Mouse (Mus musculus) layer of hippocampus, postnatal 14 days (tissue): ENCODE data around the gene Rce1. TPM values are rescaled to one million over a fixed set of nuclear protein-coding genes. Genes with fewer than 3 reads are reported as not detected.
"Not testable (repeated sequence)": the region's sequence is repeated elsewhere in the genome, so short reads cannot be mapped to it uniquely, and the experiment has no call there.

ENCODE experiments used
- DNase-seq, 2 experiments: peaks; one replicate each; pipeline ENCODE4 v3.0.0; 2021 to 2022; ENCODE audit warnings: low spot score in 2 of 2, mixed read lengths in 1 of 2
- total RNA-seq, 2 experiments: library from RNA; stranded (reverse); gene quantifications; 2 replicates each; pipeline ENCODE4 v1.2.3; 2021

Rce1 gene
- total RNA-seq, 2 experiments from 2014 or later, result 16.7 to 18.2 TPM

DNA sequence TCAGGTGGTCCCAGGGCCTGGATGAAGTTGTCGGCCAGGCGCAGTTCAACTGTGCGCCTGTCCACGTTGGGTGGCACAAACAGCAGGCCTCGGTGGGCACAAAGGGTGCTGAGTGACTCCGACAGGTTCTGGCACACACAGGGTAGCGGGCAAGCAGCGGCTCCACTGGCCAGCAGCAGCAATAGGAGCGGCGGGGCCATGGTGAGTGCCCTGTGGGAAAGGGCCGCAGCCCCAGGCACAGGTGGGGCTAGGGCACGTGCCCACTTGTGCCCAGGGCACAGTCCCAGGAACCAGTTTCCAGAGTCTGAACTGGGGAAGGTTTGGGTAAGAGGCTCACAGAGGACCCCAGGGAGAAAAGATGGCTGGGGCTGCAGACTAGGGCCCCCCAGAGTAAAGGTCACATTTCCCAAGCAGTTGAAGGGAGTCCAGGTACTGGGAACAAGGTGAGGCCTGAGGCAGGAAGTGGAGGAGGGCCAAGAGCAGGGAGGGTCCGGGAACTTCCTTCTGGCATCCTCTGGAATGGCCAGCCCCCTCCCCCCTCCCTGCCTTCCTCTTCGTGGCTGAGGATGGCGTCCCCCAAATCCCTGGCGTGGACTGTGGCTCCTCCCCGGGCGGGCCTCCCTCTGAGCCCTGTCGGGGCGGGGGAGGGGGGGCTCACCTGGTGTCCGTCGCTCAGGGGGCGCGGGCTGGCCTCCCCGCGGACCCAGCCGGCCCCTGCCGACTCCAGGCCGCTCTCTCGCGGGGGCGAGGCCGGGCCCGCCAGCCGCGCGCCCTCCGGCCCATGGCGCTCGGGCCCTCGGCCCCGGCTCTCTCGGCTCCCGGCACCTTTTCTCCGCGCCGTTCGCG is 10.9 kb downstream of the Rce1 start:
- DNase-seq, result no peak

GRCm38 (mm10) chr19:4613464-4614304 is 11.8 kb downstream of the Rce1 start:
- DNase-seq, result no peak

GRCm38 (mm10) chr19:4612181-4612961 is 13.1 kb downstream of the Rce1 start:
- DNase-seq, result no peak

DNA sequence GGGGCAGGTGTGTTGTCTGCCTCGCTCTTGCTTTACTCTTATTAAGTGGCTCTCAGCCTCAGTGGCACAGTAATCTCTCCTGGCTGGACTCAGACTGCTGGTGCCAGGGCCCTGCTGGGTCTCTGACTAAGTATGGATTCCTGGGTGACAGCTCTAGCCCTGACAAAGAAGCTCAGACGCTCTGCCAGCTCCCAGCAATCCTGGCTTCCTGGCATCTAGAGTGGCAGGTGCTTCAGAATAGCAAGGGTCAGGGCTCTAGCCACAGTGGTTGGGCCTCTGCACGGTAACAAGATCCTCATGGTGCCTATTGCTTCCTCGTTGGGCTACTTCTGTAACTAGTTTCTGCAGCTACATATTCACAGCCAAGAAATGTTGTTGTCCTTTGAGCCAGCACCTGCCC is 15.3 kb downstream of the Rce1 start:
- no peak for DNase-seq

- DNase-seq, result no peak
Observed at GRCm38 (mm10) chr19:4608511-4608910, 16.9 kb downstream of the Rce1 start.

- no peak for DNase-seq
Observed at GRCm38 (mm10) chr19:4607406-4607805, 18.0 kb downstream of the Rce1 start.

- no peak for DNase-seq
Observed at GRCm38 (mm10) chr19:4605654-4606053, 19.8 kb downstream of the Rce1 start.

- DNase-seq, result no peak
Observed at GRCm38 (mm10) chr19:4603801-4604723, 21.4 kb downstream of the Rce1 start.

- DNase-seq, result no peak
Observed at GRCm38 (mm10) chr19:4602459-4602858, 23.0 kb downstream of the Rce1 start.

DNA sequence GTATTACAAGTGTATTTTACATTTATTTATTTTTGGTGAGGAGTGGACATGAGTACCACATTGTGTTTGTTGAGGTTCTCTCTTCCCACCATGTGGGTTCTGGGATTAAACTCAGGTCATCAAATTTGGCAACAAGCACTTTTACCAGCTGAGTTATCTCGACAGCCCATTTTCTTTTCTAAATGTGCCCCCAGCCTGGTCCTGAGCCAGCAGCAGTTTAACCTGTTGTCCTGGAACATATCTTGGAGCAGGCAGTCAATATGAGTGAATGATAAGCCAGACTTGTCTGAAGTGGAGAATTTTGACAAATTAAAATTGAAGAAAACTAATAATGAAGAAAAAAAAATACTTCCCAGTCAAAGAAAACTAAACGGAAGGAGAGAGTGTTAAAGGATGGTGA is 29.4 kb downstream of the Rce1 start:
- DNase-seq, result no peak

DNA sequence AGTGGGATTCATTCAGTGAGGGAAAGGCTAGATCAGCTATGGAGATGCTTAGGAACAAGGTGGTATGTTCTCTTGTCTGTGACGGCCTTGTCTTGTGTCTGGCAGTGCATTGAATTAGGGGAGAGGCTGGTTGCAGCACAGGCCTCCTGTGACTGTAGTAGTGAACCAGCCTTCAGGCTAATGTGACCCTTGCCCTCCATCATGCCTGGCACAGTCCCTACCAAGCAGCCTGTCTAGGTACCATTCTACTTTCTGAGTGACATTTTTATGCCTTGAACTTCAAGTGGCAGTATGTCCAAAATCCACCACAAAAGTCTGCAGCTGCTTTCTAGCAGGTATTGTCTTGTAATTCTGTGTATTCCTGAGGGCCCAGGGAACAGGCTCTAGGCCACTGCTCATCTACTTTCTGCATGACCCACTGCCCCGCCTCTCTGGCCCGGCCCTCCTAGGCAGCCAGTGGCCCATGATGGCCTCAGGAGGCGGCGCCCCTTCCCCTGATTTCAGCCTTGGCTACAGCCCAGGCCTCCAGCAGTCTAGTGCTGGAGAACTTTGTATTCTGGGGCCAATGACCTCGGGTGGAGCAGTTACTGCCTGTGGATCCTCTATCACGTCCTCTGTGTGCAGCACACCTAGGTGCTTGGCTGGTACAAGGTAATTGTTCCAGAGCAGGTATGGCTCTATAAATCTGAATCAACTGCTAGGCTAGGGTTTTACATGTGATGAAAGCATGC is 31.5 kb downstream of the Rce1 start:
- DNase-seq, result no peak

DNA sequence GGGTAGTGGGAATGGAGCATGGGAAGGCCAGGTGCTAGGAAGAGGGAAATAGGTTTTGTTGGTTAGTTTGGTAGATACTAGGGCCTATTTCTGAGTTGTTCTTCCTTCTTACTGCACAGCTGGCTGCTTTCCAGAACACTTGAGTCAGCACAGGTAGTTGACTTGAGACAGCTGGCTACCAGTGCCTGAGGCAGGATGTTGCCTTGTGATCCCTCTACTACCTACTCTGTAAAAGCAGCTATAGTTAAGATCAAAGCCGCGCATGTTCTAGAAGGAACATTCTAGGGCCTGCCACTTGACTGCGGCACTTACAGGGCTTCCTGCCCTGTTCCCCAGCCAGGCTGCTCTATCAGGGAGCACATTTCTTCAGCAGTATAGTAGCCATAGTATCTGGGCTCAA is 35.4 kb downstream of the Rce1 start:
- no peak for DNase-seq

DNA sequence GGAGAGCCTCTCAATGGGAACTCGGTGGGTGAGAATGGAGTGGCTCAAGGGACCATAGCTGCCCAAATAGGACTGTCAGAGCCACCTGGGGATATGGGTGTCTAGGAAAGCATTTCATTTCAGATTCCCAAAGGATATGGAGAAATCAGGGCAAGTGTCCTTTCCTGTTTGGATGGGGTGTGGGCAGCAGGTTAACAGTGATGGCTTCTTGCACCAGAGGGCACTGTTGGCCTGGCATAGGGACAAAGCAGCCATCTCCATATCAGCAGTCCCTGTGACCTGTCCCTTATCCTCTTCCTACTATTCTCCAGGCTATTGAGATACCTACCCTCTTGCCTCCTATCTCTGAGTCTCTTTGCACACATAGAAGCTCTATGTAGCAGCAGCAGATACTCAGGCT is 36.4 kb downstream of the Rce1 start:
- no peak for DNase-seq

DNA sequence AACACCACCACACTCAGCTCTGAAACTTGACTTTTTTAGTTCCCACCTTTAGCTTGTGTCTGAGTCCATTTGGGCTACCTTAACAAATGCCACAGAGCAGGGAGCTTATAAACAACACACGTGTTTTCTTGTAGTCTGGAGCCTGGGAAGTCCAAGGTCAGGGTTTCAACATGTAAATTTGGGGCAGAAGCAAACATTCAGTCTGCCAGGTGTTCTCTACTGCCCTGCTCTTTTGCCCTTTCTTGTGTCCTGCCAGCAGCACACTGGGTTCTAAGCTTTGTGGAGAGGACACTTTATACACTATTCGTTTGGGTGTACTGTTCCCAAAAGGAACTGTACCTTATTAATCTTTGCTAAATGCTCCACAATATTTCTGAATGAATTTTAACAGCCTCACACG is 37.0 kb downstream of the Rce1 start:
- DNase-seq, result no peak

GRCm38 (mm10) chr19:4587426-4587825 is 38.0 kb downstream of the Rce1 start:
- DNase-seq, result no peak

DNA sequence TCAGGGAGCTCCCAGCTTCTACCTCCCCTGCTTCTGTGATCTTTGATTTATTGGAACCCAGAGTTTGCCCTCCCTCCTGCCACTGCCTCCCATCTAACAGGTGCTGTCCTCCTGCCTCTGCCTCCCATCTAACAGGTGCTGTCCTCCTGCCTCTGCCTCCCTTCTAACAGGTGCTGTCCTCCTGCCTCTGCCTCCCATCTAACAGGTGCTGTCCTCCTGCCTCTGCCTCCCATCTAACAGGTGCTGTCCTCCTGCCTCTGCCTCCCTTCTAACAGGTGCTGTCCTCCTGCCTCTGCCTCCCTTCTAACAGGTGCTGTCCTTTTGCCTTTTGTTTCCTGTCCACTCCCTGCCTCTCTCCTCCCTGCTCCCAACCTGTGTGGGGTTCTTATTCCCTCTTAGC is 38.7 kb downstream of the Rce1 start:
- not testable (repeated sequence) for DNase-seq

DNA sequence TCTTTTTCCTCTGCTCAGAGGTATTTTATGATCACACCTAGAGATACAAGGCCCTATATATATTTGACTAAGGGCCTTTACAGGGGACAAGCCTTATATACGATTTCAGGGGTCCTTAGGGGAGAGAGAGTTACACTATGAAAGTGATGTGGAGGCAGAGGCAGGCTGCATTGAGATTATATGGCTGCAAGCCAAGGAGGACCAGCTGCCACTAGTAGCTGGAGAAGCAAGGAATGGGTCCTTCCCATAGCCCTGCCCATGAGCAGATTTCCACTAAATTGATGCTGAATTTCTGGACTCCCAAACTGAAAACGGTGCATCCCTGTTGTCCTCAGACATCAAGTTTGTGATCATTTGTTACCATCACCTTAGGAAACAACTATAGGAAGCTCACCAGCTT is 41.6 kb downstream of the Rce1 start:
- DNase-seq, result no peak

- DNase-seq, result no peak
Observed at GRCm38 (mm10) chr19:4579296-4579695, 46.1 kb downstream of the Rce1 start.

- DNase-seq, result no peak
Observed at GRCm38 (mm10) chr19:4578799-4579198, 46.6 kb downstream of the Rce1 start.

DNA sequence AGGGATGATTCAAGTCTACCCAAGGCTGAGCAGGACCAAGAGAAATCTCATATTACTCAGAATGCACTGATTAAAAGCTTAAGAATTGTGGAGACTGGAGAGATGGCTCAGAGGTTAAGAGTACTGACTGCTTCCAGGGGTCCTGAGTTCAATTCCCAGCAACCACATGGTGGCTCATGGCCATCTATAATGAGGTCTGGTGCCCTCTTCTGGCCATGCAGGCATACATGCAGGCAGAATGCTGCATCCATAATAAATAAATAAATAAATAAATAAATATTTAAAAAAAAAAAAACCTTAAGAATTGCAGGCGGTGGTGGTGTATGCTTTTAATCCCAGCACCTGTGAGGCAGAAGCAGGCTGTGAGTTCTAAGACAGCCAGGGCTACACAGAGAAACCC is 52.2 kb downstream of the Rce1 start:
- DNase-seq, result no peak
